Mouse (Mus musculus): ENCODE data around the gene Unc13d. TPM values are rescaled to one million over a fixed set of nuclear protein-coding genes. Genes with fewer than 3 reads are reported as not detected.

Unc13d gene
- polyA plus RNA-seq, 1 experiment = 2.4 TPM

GRCm38 (mm10) chr11:116091591-116091990 is 13.8 kb upstream of the Unc13d start:
- Histone ChIP-seq H3K27ac (ENCODE audit: insufficient read depth, low read depth, low read length) (no peak overlapping the region), H3K36me3 (ENCODE audit: control insufficient read depth, insufficient read depth, low read length) (no peaks in the 10 kb centered on the region)

GRCm38 (mm10) chr11:116089545-116089944 is 11.8 kb upstream of the Unc13d start:
- Histone ChIP-seq H3K36me3 (ENCODE audit: control insufficient read depth, insufficient read depth, low read length) (no peaks in the 10 kb centered on the region), H3K27ac (ENCODE audit: insufficient read depth, low read depth, low read length) (no peak overlapping the region), H3K4me1 (ENCODE audit: control insufficient read depth, insufficient read depth, low read length) (peaks cover 14% of the 10 kb centered on the region), H3K4me3 (ENCODE audit: insufficient read depth, low read depth, low read length) (no peak overlapping the region), H3K27me3 (replicated peaks; ENCODE audit: control insufficient read depth, insufficient read depth, low read length) (no peaks in the 10 kb centered on the region)
- WGBS = 86% methylated on average over 6 of the region's 6 CpGs
- DNase-seq = no peak
- TF ChIP-seq CTCF (conservative IDR thresholded peaks at IDR 0.05; ENCODE audit: insufficient read depth, insufficient read length, low read depth, low read length) (no peak), POLR2A (IDR thresholded peaks at IDR 0.05; ENCODE audit: low read depth, low read length) (no peak)

More at GRCm38 (mm10) chr11:116091591-116091990, 13.8 kb upstream of the Unc13d start:
- Histone ChIP-seq H3K4me3 (ENCODE audit: insufficient read depth, low read depth, low read length) (no peak overlapping the region), H3K27me3 (replicated peaks; ENCODE audit: control insufficient read depth, insufficient read depth, low read length) (no peaks in the 10 kb centered on the region), H3K4me1 (ENCODE audit: control insufficient read depth, insufficient read depth, low read length) (peaks cover 9% of the 10 kb centered on the region; the same call in 1 of the 2 replicates)
- DNase-seq = peak; percentile 38
- WGBS = 62% methylated on average over 6 of the region's 6 CpGs
- TF ChIP-seq POLR2A (IDR thresholded peaks at IDR 0.05; ENCODE audit: low read depth, low read length) (no peak), CTCF (conservative IDR thresholded peaks at IDR 0.05; ENCODE audit: insufficient read depth, insufficient read length, low read depth, low read length) (no peak)

GRCm38 (mm10) chr11:116088741-116089394 is 11.1 kb upstream of the Unc13d start:
- WGBS = 42% methylated on average over 11 of the region's 11 CpGs
- peak overlapping the region; percentile 98 for H3K27ac ChIP-seq (ENCODE audit: insufficient read depth, low read depth, low read length)

GRCm38 (mm10) chr11:116088188-116088587 is 10.4 kb upstream of the Unc13d start:
- Histone ChIP-seq H3K27me3 (replicated peaks; ENCODE audit: control insufficient read depth, insufficient read depth, low read length) (no peaks in the 10 kb centered on the region), H3K27ac (ENCODE audit: insufficient read depth, low read depth, low read length) (peak overlapping the region; percentile 98), H3K36me3 (ENCODE audit: control insufficient read depth, insufficient read depth, low read length) (no peaks in the 10 kb centered on the region; the same call in 1 of the 2 replicates), H3K4me3 (ENCODE audit: insufficient read depth, low read depth, low read length) (no peak overlapping the region), H3K4me1 (ENCODE audit: control insufficient read depth, insufficient read depth, low read length) (peaks cover 11% of the 10 kb centered on the region)
- WGBS = 47% methylated on average over 8 of the region's 8 CpGs
- no peak for TF ChIP-seq POLR2A (IDR thresholded peaks at IDR 0.05; ENCODE audit: low read depth, low read length)
- no peak for TF ChIP-seq CTCF (conservative IDR thresholded peaks at IDR 0.05; ENCODE audit: insufficient read depth, insufficient read length, low read depth, low read length)
- DNase-seq = peak; percentile 86

More at GRCm38 (mm10) chr11:116088741-116089394, 11.1 kb upstream of the Unc13d start:
- H3K27me3 ChIP-seq (replicated peaks; ENCODE audit: control insufficient read depth, insufficient read depth, low read length) = no peaks in the 10 kb centered on the region
- peaks cover 14% of the 10 kb centered on the region for H3K4me1 ChIP-seq (ENCODE audit: control insufficient read depth, insufficient read depth, low read length)
- TF ChIP-seq CTCF (conservative IDR thresholded peaks at IDR 0.05; ENCODE audit: insufficient read depth, insufficient read length, low read depth, low read length) (no peak), POLR2A (IDR thresholded peaks at IDR 0.05; ENCODE audit: low read depth, low read length) (no peak)
- H3K36me3 ChIP-seq (ENCODE audit: control insufficient read depth, insufficient read depth, low read length) = no peaks in the 10 kb centered on the region
- peak; percentile 64 for DNase-seq
- no peak overlapping the region for H3K4me3 ChIP-seq (ENCODE audit: insufficient read depth, low read depth, low read length)

GRCm38 (mm10) chr11:116087194-116088130 is 9.7 kb upstream of the Unc13d start:
- 1% methylated on average over 31 of the region's 31 CpGs for WGBS
- TF ChIP-seq CTCF (conservative IDR thresholded peaks at IDR 0.05; ENCODE audit: insufficient read depth, insufficient read length, low read depth, low read length) = peak; percentile 90
- no peak for TF ChIP-seq POLR2A (IDR thresholded peaks at IDR 0.05; ENCODE audit: low read depth, low read length)
- Histone ChIP-seq H3K4me3 (ENCODE audit: insufficient read depth, low read depth, low read length) (peak overlapping the region; percentile 49), H3K36me3 (ENCODE audit: control insufficient read depth, insufficient read depth, low read length) (peaks cover 2% of the 10 kb centered on the region), H3K4me1 (ENCODE audit: control insufficient read depth, insufficient read depth, low read length) (peaks cover 11% of the 10 kb centered on the region), H3K27ac (ENCODE audit: insufficient read depth, low read depth, low read length) (peak overlapping the region; percentile 98), H3K27me3 (replicated peaks; ENCODE audit: control insufficient read depth, insufficient read depth, low read length) (no peaks in the 10 kb centered on the region)
- DNase-seq = peak; percentile 95

GRCm38 (mm10) chr11:116086258-116087193 is 8.8 kb upstream of the Unc13d start, which contains the start of gene Wbp2:
Gene Wbp2 (minus strand): TSS chr11:116086995.
- DNase-seq = peak; percentile 100
- H3K27me3 ChIP-seq (replicated peaks; ENCODE audit: control insufficient read depth, insufficient read depth, low read length) = no peaks in the 10 kb centered on the region
- H3K27ac ChIP-seq (ENCODE audit: insufficient read depth, low read depth, low read length) = peak within 1 kb of the TSS; percentile 98
- peak within 1 kb of the TSS; percentile 96 for H3K4me3 ChIP-seq (ENCODE audit: insufficient read depth, low read depth, low read length)
- TF ChIP-seq CTCF (conservative IDR thresholded peaks at IDR 0.05; ENCODE audit: insufficient read depth, insufficient read length, low read depth, low read length) (no peak), POLR2A (IDR thresholded peaks at IDR 0.05; ENCODE audit: low read depth, low read length) (peak; percentile 81)
- H3K4me1 ChIP-seq (ENCODE audit: control insufficient read depth, insufficient read depth, low read length) = peaks cover 11% of the 10 kb centered on the region
- H3K36me3 ChIP-seq (ENCODE audit: control insufficient read depth, insufficient read depth, low read length) = peaks cover 3% of the 10 kb centered on the region
- 2% methylated on average over 39 of the region's 43 CpGs for WGBS
